Mouse (Mus musculus) liver, embryonic 14.5 days (tissue): ENCODE data around the gene Gm7903.
"Not testable (repeated sequence)": the region's sequence is repeated elsewhere in the genome, so short reads cannot be mapped to it uniquely, and the experiment has no call there.

Source experiments
- CTCF ChIP-seq: IDR thresholded peaks from 2 replicates; pipeline ENCODE4 v1.5.1; 2016; ENCODE audit warnings: antibody characterized with exemption, low read depth, control low read depth
- EP300 ChIP-seq: IDR thresholded peaks from 2 replicates; pipeline ENCODE4 v1.6.1; 2016; ENCODE audit warnings: antibody characterized with exemption, low read depth

DNA sequence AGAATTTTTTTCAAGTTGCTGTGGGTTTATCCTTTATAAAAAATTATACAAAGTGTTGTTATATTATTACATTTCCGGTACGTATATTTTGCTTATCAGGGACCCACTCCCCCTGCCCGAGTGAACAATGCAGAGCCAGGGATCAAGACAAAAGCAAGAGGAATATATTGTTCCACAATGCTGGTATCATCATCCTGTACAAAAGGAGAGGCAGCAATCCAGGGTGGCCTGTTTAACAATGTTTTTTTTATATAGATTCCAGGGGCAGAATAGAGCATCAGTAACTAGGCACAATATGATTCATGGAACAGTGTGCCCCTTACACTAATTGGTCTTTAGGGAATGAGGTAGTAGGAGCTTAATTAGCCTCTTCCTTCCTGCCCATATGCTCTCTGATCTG lies 30.1 kb upstream of the Gm7903 start:
- not testable (repeated sequence) for TF ChIP-seq CTCF, EP300
